Mouse (Mus musculus) limb, embryonic 15.5 days (tissue): Measurements from ENCODE around the gene Tha1. TPM values are rescaled to one million over a fixed set of nuclear protein-coding genes. Genes with fewer than 3 reads are reported as not detected.
"Not testable (repeated sequence)": the region's sequence is repeated elsewhere in the genome, so short reads cannot be mapped to it uniquely, and the experiment has no call there.

Source experiments
- ATAC-seq: fragments of 200-750 bp; cut with Nextera tagmentation; 2 replicates; pipeline ENCODE4 v1.8.0; 2017; ENCODE audit warnings: low read depth, moderate TSS enrichment; ENCODE audit not compliant: insufficient number of reproducible peaks, low FRiP score, low TSS enrichment
- H3K27ac ChIP-seq: fragments of 300-500 bp; sonication (generic); 2 replicates; pipeline ENCODE4 v1.5.1; 2015; ENCODE audit warnings: moderate library complexity, mild to moderate bottlenecking, inconsistent platforms
- H3K27me3 ChIP-seq: fragments of 300-500 bp; sonication (generic); 2 replicates; pipeline ENCODE4 v1.6.1; 2015; ENCODE audit warnings: inconsistent platforms
- H3K36me3 ChIP-seq: fragments of 300-500 bp; sonication (generic); 2 replicates; pipeline ENCODE4 v1.6.1; 2015; ENCODE audit warnings: inconsistent platforms
- H3K4me1 ChIP-seq: fragments of 300-500 bp; sonication (generic); 2 replicates; pipeline ENCODE4 v1.6.1; 2015; ENCODE audit warnings: inconsistent platforms
- H3K4me2 ChIP-seq: fragments of 300-500 bp; sonication (generic); 2 replicates; pipeline ENCODE4 v1.6.1; 2015; ENCODE audit warnings: mild to moderate bottlenecking, inconsistent platforms
- H3K4me3 ChIP-seq: fragments of 300-500 bp; sonication (generic); 2 replicates; pipeline ENCODE4 v1.5.1; 2015; ENCODE audit warnings: mild to moderate bottlenecking, inconsistent platforms
- H3K9ac ChIP-seq: fragments of 300-500 bp; sonication (generic); 2 replicates; pipeline ENCODE4 v1.6.1; 2015; ENCODE audit warnings: inconsistent platforms
- H3K9me3 ChIP-seq: fragments of 300-500 bp; sonication (generic); 2 replicates; pipeline ENCODE4 v1.6.1; 2016; ENCODE audit warnings: inconsistent platforms
- WGBS: fragments of 180-500 bp; shearing (Covaris S2); methylation state at CpG from one replicate; pipeline ENCODE4 v1.1.7; 2015; 5-methylcytosine and 5-hydroxymethylcytosine counted together
- polyA plus RNA-seq: library from polyadenylated mRNA; unstranded; fragments of >200 nt; fragmentation: Nextera tagmentation; extraction: Ambion mirVana; gene quantifications from 2 replicates; pipeline ENCODE4 v1.2.1, GENCODE M21; 2015

Gene Tha1
- polyA plus RNA-seq, 1 experiment from 2014 or later = 4.1 TPM

- Histone ChIP-seq H3K9ac (no peak overlapping the region), H3K4me3 (no peak overlapping the region), H3K36me3 (no peaks in the 10 kb centered on the region), H3K4me2 (no peak overlapping the region), H3K9me3 (no peaks in the 10 kb centered on the region), H3K27me3 (no peaks in the 10 kb centered on the region), H3K4me1 (peaks cover 26% of the 10 kb centered on the region), H3K27ac (no peak overlapping the region)
- no peak for ATAC-seq
- 47% methylated on average over 5 of the region's 5 CpGs for WGBS
Measured at GRCm38 (mm10) chr11:117846640-117847039, 26.6 kb downstream of the Tha1 start.

- no peak for ATAC-seq
- 81% methylated on average over 2 of the region's 2 CpGs for WGBS
Measured at GRCm38 (mm10) chr11:117845651-117846050, 27.6 kb downstream of the Tha1 start.

GRCm38 (mm10) chr11:117844997-117845396 is 28.3 kb downstream of the Tha1 start:
- no peak overlapping the region for H3K9ac ChIP-seq
- peaks cover 20% of the 10 kb centered on the region for H3K4me1 ChIP-seq

More at GRCm38 (mm10) chr11:117845651-117846050, 27.6 kb downstream of the Tha1 start:
- Histone ChIP-seq H3K27ac (no peak overlapping the region), H3K27me3 (no peaks in the 10 kb centered on the region), H3K9me3 (no peaks in the 10 kb centered on the region), H3K9ac (no peak overlapping the region), H3K4me2 (no peak overlapping the region), H3K4me3 (no peak overlapping the region), H3K36me3 (no peaks in the 10 kb centered on the region), H3K4me1 (peaks cover 26% of the 10 kb centered on the region)

GRCm38 (mm10) chr11:117843434-117843833 is 29.8 kb downstream of the Tha1 start:
- H3K27ac ChIP-seq = no peak overlapping the region
- 82% methylated on average over 2 of the region's 2 CpGs for WGBS
- no peak overlapping the region for H3K4me2 ChIP-seq
- ATAC-seq = no peak
- no peaks in the 10 kb centered on the region for H3K27me3 ChIP-seq
- no peaks in the 10 kb centered on the region for H3K36me3 ChIP-seq
- H3K9me3 ChIP-seq = no peaks in the 10 kb centered on the region
- H3K9ac ChIP-seq = no peak overlapping the region
- peaks cover 16% of the 10 kb centered on the region for H3K4me1 ChIP-seq
- H3K4me3 ChIP-seq = no peak overlapping the region

More at GRCm38 (mm10) chr11:117844997-117845396, 28.3 kb downstream of the Tha1 start:
- Histone ChIP-seq H3K4me2 (no peak overlapping the region), H3K27ac (no peak overlapping the region), H3K36me3 (no peaks in the 10 kb centered on the region), H3K27me3 (no peaks in the 10 kb centered on the region), H3K4me3 (no peak overlapping the region), H3K9me3 (no peaks in the 10 kb centered on the region)
- no peak for ATAC-seq
- 63% methylated on average over 2 of the region's 2 CpGs for WGBS

- H3K9ac ChIP-seq = no peak overlapping the region
- H3K36me3 ChIP-seq = no peaks in the 10 kb centered on the region
- no peak overlapping the region for H3K27ac ChIP-seq
- ATAC-seq = no peak
- no peak overlapping the region for H3K4me3 ChIP-seq
- peaks cover 11% of the 10 kb centered on the region for H3K4me1 ChIP-seq
- H3K9me3 ChIP-seq = no peaks in the 10 kb centered on the region
- no peak overlapping the region for H3K4me2 ChIP-seq
- H3K27me3 ChIP-seq = no peaks in the 10 kb centered on the region
- WGBS = 39% methylated on average over 1 of the region's 1 CpGs
Measured at GRCm38 (mm10) chr11:117840910-117841309, 32.4 kb downstream of the Tha1 start.

- Histone ChIP-seq H3K36me3 (no peaks in the 10 kb centered on the region), H3K9me3 (no peaks in the 10 kb centered on the region), H3K27ac (peak overlapping the region; percentile 50; the same call in 1 of the 2 replicates), H3K27me3 (no peaks in the 10 kb centered on the region), H3K4me2 (no peak overlapping the region), H3K4me1 (peaks cover 11% of the 10 kb centered on the region), H3K4me3 (no peak overlapping the region), H3K9ac (no peak overlapping the region)
- ATAC-seq = no peak
- WGBS = 85% methylated on average over 1 of the region's 1 CpGs
Measured at GRCm38 (mm10) chr11:117839021-117839420, 34.3 kb downstream of the Tha1 start.

GRCm38 (mm10) chr11:117838572-117838971 is 34.7 kb downstream of the Tha1 start:
- Histone ChIP-seq H3K9ac (no peak overlapping the region), H3K27me3 (no peaks in the 10 kb centered on the region), H3K4me2 (no peak overlapping the region), H3K27ac (peak overlapping the region; percentile 50; the same call in 1 of the 2 replicates), H3K36me3 (no peaks in the 10 kb centered on the region), H3K4me3 (no peak overlapping the region), H3K4me1 (peaks cover 11% of the 10 kb centered on the region), H3K9me3 (no peaks in the 10 kb centered on the region)
- 0 out of 2 replicates have a peak, but pooled peaks have one; percentile 31 for ATAC-seq
- 61% methylated on average over 2 of the region's 2 CpGs for WGBS

GRCm38 (mm10) chr11:117836306-117836705 is 37.0 kb downstream of the Tha1 start:
- WGBS = 24% methylated on average over 13 of the region's 13 CpGs
- Histone ChIP-seq H3K9me3 (no peaks in the 10 kb centered on the region), H3K9ac (no peak overlapping the region), H3K27me3 (no peaks in the 10 kb centered on the region), H3K27ac (no peak overlapping the region), H3K36me3 (no peaks in the 10 kb centered on the region), H3K4me1 (peaks cover 20% of the 10 kb centered on the region), H3K4me3 (0 out of 2 replicates have a peak overlapping the region, but pooled peaks have one; percentile 4), H3K4me2 (no peak overlapping the region)
- ATAC-seq = no peak

GRCm38 (mm10) chr11:117834086-117834485 is 39.2 kb downstream of the Tha1 start:
- no peak for ATAC-seq
- peaks cover 29% of the 10 kb centered on the region for H3K4me1 ChIP-seq
- 92% methylated on average over 8 of the region's 8 CpGs for WGBS

GRCm38 (mm10) chr11:117833509-117833908 is 39.8 kb downstream of the Tha1 start:
- H3K27me3 ChIP-seq, H3K9ac ChIP-seq, H3K4me3 ChIP-seq, H3K9me3 ChIP-seq, H3K36me3 ChIP-seq, ATAC-seq, H3K4me2 ChIP-seq, H3K27ac ChIP-seq: not testable (repeated sequence)
- H3K4me1 ChIP-seq = peaks cover 31% of the 10 kb centered on the region
- 90% methylated on average over 5 of the region's 6 CpGs for WGBS

More at GRCm38 (mm10) chr11:117834086-117834485, 39.2 kb downstream of the Tha1 start:
- H3K4me3 ChIP-seq = no peak overlapping the region
- H3K27me3 ChIP-seq = no peaks in the 10 kb centered on the region
- no peak overlapping the region for H3K9ac ChIP-seq
- no peak overlapping the region for H3K4me2 ChIP-seq
- no peaks in the 10 kb centered on the region for H3K9me3 ChIP-seq
- H3K36me3 ChIP-seq = no peaks in the 10 kb centered on the region
- no peak overlapping the region for H3K27ac ChIP-seq

GRCm38 (mm10) chr11:117832086-117832969 is 41.0 kb downstream of the Tha1 start:
- Histone ChIP-seq H3K4me3 (peak overlapping the region; percentile 31), H3K27me3 (no peaks in the 10 kb centered on the region), H3K36me3 (no peaks in the 10 kb centered on the region), H3K9me3 (no peaks in the 10 kb centered on the region), H3K27ac (no peak overlapping the region), H3K9ac (no peak overlapping the region), H3K4me2 (peak overlapping the region; percentile 47), H3K4me1 (peaks cover 38% of the 10 kb centered on the region)
- WGBS = 17% methylated on average over 28 of the region's 28 CpGs
- ATAC-seq = peak; percentile 9; the same call in 1 of the 2 replicates

- 60% methylated on average over 9 of the region's 9 CpGs for WGBS
- Histone ChIP-seq H3K4me1 (peaks cover 51% of the 10 kb centered on the region), H3K27ac (no peak overlapping the region), H3K4me3 (no peak overlapping the region), H3K9ac (no peak overlapping the region), H3K27me3 (no peaks in the 10 kb centered on the region), H3K4me2 (no peak overlapping the region), H3K9me3 (no peaks in the 10 kb centered on the region), H3K36me3 (no peaks in the 10 kb centered on the region)
- ATAC-seq = no peak
Measured at GRCm38 (mm10) chr11:117830401-117830800, 42.9 kb downstream of the Tha1 start.
